Mouse (Mus musculus): ENCODE data around the gene Sec23b.
A peak's percentile ranks its signal among the peaks of the same experiment; 100 is the strongest.

The Sec23b gene

DNA sequence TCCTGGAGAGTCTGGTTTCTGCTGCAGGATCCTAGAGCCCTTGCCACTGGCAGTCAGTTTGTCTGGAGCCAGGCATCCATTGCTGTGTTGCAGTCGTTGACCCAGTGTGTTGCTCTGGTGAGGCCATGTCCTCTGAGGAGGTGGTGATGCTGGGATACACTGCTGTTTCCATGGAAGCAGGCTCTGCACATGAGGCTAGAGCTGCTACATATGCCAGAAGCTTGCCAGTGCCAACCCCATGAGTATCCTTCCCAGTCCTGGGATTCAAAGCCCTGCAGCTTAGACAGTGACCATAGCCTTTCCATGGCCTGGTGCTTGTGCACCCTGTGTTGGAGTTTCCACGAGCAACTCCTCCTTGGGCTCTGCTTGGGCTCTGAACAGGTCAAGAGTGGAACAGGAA lies 77.5 kb downstream of the Sec23b start:
- no peak for TF ChIP-seq CTCF (conservative IDR thresholded peaks at IDR 0.05; ENCODE audit: low read length)
- no peak for TF ChIP-seq POU5F1 (IDR thresholded peaks at IDR 0.05; ENCODE audit: borderline replicate concordance, low read length)
- no peak for TF ChIP-seq NANOG (IDR thresholded peaks at IDR 0.05; ENCODE audit: borderline replicate concordance, low read length)
- Histone ChIP-seq H3K4me1 (replicated peaks; ENCODE audit: low read depth, low read length) (peaks cover 12% of the 10 kb centered on the region), H3K4me3 (replicated peaks; ENCODE audit: low read length) (no peak overlapping the region), H3K36me3 (ENCODE audit: insufficient read depth, low read length) (peaks cover 19% of the 10 kb centered on the region), H3K27me3 (ENCODE audit: insufficient read depth, low read length) (no peaks in the 10 kb centered on the region), H3K9me3 (ENCODE audit: low read length) (no peaks in the 10 kb centered on the region)

DNA sequence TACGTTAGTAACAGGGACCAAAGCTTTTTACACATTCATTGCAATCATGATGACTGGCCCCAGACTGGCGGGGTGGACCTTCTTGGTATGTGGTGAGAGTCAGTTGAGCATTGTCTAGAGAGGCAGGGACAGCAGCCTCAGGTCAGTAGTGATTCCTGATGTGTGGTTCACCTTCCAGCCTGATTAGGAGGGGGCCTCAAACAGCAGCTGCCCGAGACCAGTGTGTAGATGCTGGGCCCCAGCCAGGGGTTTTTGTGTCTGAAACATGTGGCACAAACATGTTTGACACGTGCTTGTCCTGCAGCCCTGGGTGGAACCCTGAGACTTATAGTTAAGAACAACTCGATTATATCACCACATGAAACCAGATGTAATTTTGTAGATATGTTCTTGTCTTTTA lies 78.2 kb downstream of the Sec23b start:
- H3K36me3 ChIP-seq (ENCODE audit: insufficient read depth, low read length), result peaks cover 21% of the 10 kb centered on the region
- no peak for TF ChIP-seq POU5F1 (IDR thresholded peaks at IDR 0.05; ENCODE audit: borderline replicate concordance, low read length)
- no peak for TF ChIP-seq NANOG (IDR thresholded peaks at IDR 0.05; ENCODE audit: borderline replicate concordance, low read length)
- no peak overlapping the region for H3K4me3 ChIP-seq (replicated peaks; ENCODE audit: low read length)
- H3K4me1 ChIP-seq (replicated peaks; ENCODE audit: low read depth, low read length), result peaks cover 12% of the 10 kb centered on the region
- no peaks in the 10 kb centered on the region for H3K9me3 ChIP-seq (ENCODE audit: low read length)
- no peaks in the 10 kb centered on the region for H3K27me3 ChIP-seq (ENCODE audit: insufficient read depth, low read length)

DNA sequence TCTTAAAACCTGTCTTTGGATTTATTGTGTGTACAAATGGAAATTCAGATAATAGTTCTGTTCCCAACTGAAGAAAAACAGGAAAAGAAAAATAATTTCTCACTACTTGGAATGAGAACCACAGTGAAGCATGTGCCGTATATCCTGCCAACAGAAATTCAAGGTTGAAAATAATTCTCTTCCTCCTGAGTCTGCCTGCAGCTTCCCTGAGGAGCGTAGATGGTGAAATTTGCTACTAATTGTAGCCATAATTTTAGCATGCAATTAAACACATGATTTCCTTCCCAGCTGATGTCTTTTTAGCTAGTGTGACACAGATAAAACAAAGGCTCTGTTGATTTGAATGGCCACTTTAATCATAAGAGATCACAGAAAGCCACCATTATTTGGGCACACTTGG lies 78.7 kb downstream of the Sec23b start:
- Histone ChIP-seq H3K4me1 (replicated peaks; ENCODE audit: low read depth, low read length) (peaks cover 12% of the 10 kb centered on the region), H3K9me3 (ENCODE audit: low read length) (no peaks in the 10 kb centered on the region), H3K36me3 (ENCODE audit: insufficient read depth, low read length) (peaks cover 25% of the 10 kb centered on the region), H3K27me3 (ENCODE audit: insufficient read depth, low read length) (no peaks in the 10 kb centered on the region), H3K4me3 (replicated peaks; ENCODE audit: low read length) (no peak overlapping the region)
- TF ChIP-seq NANOG (IDR thresholded peaks at IDR 0.05; ENCODE audit: borderline replicate concordance, low read length) (no peak), POU5F1 (IDR thresholded peaks at IDR 0.05; ENCODE audit: borderline replicate concordance, low read length) (no peak), CTCF (conservative IDR thresholded peaks at IDR 0.05; ENCODE audit: low read length) (no peak)

DNA sequence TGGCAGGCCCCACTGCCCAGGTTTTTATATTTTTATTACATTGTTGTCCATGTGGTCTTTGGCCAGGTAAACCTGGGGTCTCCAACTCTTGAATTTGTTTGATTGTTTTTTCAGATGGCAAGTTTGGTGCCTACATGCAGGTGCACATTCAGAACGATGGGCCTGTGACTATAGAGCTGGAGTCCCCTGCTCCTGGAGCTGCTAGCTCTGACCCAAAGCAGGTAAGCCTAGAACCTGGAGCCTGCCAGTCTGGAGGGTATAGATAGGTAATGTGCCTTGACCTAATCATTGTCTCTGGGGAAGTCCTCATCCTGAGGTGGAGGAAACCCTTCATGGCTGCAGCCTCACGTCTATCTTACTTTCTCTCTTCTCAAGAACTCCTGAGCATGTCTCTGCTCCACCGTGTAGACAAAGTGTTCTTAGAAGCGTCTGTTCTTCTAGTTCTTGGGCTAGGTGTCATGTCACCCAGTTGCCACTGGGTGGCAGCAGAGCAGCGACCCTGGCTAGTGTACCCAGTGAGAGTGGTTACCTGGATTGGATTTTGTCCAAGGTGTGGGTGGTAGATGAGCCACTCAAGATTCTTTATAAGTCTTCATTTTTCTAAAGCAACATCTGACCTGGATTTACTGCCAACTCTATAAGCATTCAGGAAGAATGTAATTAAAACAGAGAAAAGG lies 79.8 kb downstream of the Sec23b start:
- peaks cover 35% of the 10 kb centered on the region for H3K36me3 ChIP-seq (ENCODE audit: insufficient read depth, low read length)

DNA sequence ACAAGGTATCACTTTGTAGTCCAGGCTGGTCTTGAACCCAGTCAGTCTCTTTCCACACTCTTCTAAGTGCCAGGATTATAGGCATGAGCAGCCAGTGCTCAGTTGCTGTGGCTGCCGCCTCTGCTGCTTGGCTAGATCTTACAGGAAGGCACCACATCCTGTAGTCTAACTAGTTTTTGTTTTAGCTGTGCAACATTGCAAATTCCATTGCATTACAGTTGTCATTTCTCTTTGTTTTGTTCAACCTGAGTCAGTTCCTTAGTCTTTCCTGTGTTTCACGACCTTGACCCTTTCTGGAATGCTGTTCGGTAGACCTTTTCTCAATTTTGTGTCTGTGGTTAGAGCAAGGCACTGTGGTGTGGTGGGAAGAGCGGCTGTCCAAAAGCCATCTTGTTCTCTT lies 81.2 kb downstream of the Sec23b start:
- no peak overlapping the region for H3K4me3 ChIP-seq (replicated peaks; ENCODE audit: low read length)
- H3K9me3 ChIP-seq (ENCODE audit: low read length), result peaks cover 16% of the 10 kb centered on the region
- TF ChIP-seq NANOG (IDR thresholded peaks at IDR 0.05; ENCODE audit: borderline replicate concordance, low read length) (no peak), CTCF (conservative IDR thresholded peaks at IDR 0.05; ENCODE audit: low read length) (no peak), POU5F1 (IDR thresholded peaks at IDR 0.05; ENCODE audit: borderline replicate concordance, low read length) (no peak)
- peaks cover 49% of the 10 kb centered on the region for H3K36me3 ChIP-seq (ENCODE audit: insufficient read depth, low read length)
- peaks cover 12% of the 10 kb centered on the region for H3K4me1 ChIP-seq (replicated peaks; ENCODE audit: low read depth, low read length)
- H3K27me3 ChIP-seq (ENCODE audit: insufficient read depth, low read length), result no peaks in the 10 kb centered on the region

More for the DNA sequence above, 79.8 kb downstream of the Sec23b start:
- peaks cover 9% of the 10 kb centered on the region for H3K9me3 ChIP-seq (ENCODE audit: low read length)
- TF ChIP-seq NANOG (IDR thresholded peaks at IDR 0.05; ENCODE audit: borderline replicate concordance, low read length) (no peak), CTCF (conservative IDR thresholded peaks at IDR 0.05; ENCODE audit: low read length) (peak; percentile 97)
- peaks cover 12% of the 10 kb centered on the region for H3K4me1 ChIP-seq (replicated peaks; ENCODE audit: low read depth, low read length)
- no peaks in the 10 kb centered on the region for H3K27me3 ChIP-seq (ENCODE audit: insufficient read depth, low read length)
- no peak overlapping the region for H3K4me3 ChIP-seq (replicated peaks; ENCODE audit: low read length)

DNA sequence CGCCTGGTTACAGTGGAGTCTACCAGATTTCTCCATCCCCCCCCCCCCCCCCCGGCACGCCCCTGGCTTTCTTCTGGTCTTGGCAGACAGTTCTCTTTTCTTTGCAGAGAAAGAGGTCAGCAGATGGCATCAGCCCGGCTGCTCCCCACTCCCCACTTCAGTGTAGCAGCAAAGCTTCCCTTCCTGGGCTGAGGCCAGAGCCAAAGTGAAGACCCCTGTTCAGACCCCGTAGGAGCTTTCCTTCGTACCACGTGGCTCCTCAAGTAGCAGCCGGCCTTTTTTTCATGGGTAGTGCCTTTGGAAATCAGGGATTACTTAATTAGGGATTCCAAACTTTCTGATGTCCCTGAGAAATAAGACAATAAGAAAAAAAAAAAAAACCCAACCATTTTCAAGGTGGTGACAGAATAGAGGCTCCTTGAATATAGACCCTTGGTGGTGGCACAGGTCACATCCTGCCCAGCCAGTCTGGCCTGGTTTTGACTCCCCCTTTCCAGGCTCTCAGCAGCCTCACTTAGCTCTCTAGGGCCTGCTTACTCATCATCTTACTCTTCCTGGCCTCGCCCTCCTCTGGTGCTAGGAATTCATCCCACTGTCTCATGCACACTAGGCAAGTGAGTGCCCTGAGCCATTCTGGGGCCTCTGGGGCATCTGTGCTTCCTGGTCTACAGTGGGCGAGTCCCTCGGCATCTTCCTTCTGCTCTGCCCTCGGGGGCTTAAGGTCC lies 81.8 kb downstream of the Sec23b start:
- H3K9me3 ChIP-seq (ENCODE audit: low read length), result peaks cover 16% of the 10 kb centered on the region
- no peaks in the 10 kb centered on the region for H3K27me3 ChIP-seq (ENCODE audit: insufficient read depth, low read length)
- peaks cover 12% of the 10 kb centered on the region for H3K4me1 ChIP-seq (replicated peaks; ENCODE audit: low read depth, low read length)
- H3K36me3 ChIP-seq (ENCODE audit: insufficient read depth, low read length), result peaks cover 47% of the 10 kb centered on the region
- H3K4me3 ChIP-seq (replicated peaks; ENCODE audit: low read length), result no peak overlapping the region
- no peak for TF ChIP-seq POU5F1 (IDR thresholded peaks at IDR 0.05; ENCODE audit: borderline replicate concordance, low read length)
- TF ChIP-seq CTCF (conservative IDR thresholded peaks at IDR 0.05; ENCODE audit: low read length), result no peak

DNA sequence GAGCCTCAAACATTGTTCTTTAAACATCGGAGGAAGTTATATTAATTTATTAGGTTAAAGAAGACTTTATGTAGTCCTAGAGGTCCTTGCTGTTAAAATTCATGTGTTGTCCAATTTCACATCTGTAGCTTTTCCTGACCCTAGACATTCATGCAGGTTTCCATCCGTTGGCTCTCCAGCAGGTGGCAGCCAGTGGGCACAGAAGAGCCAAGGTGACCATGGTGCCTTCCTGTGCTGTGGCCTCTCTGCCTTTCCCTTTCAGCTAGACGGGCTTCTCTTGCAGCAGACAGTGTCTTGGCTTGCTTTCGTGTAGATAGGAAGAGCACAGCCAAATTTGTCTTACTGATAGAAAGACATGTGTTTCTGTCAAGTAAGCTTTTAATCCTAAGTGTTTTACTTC lies 82.7 kb downstream of the Sec23b start:
- peaks cover 12% of the 10 kb centered on the region for H3K4me1 ChIP-seq (replicated peaks; ENCODE audit: low read depth, low read length)
- peaks cover 40% of the 10 kb centered on the region for H3K36me3 ChIP-seq (ENCODE audit: insufficient read depth, low read length)
- peaks cover 16% of the 10 kb centered on the region for H3K9me3 ChIP-seq (ENCODE audit: low read length)
- H3K27me3 ChIP-seq (ENCODE audit: insufficient read depth, low read length), result no peaks in the 10 kb centered on the region
- H3K4me3 ChIP-seq (replicated peaks; ENCODE audit: low read length), result no peak overlapping the region
- no peak for TF ChIP-seq NANOG (IDR thresholded peaks at IDR 0.05; ENCODE audit: borderline replicate concordance, low read length)
- TF ChIP-seq POU5F1 (IDR thresholded peaks at IDR 0.05; ENCODE audit: borderline replicate concordance, low read length), result no peak
- TF ChIP-seq CTCF (conservative IDR thresholded peaks at IDR 0.05; ENCODE audit: low read length), result no peak

DNA sequence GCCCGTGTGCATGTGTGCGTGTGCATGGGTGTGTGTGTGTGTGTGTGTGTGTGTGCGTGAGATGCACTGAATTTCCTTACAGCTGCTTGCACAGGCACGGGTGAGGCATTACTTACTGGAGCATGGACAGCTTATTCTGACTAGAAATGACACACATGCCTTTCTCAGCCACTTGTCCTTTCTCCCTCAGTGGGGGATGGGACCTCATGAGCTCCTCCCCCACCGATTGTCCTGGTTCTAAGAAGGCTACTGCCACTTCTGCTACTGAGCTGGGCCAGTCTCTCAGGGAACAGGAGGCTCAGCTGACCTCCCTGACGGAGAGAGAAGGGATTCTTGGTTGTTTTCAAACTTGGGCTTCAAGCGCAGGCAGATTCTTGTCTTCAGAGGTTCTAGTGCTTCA lies 84.1 kb downstream of the Sec23b start:
- H3K9me3 ChIP-seq (ENCODE audit: low read length), result peaks cover 16% of the 10 kb centered on the region
- TF ChIP-seq CTCF (conservative IDR thresholded peaks at IDR 0.05; ENCODE audit: low read length) (no peak), NANOG (IDR thresholded peaks at IDR 0.05; ENCODE audit: borderline replicate concordance, low read length) (no peak), POU5F1 (IDR thresholded peaks at IDR 0.05; ENCODE audit: borderline replicate concordance, low read length) (no peak)
- H3K4me1 ChIP-seq (replicated peaks; ENCODE audit: low read depth, low read length), result peaks cover 12% of the 10 kb centered on the region
- peaks cover 39% of the 10 kb centered on the region for H3K36me3 ChIP-seq (ENCODE audit: insufficient read depth, low read length)
- no peaks in the 10 kb centered on the region for H3K27me3 ChIP-seq (ENCODE audit: insufficient read depth, low read length)
- no peak overlapping the region for H3K4me3 ChIP-seq (replicated peaks; ENCODE audit: low read length)

Measured in E14TG2a.4 (cell line).